Mouse (Mus musculus): ENCODE measurements around the gene Trim28.

DNA sequence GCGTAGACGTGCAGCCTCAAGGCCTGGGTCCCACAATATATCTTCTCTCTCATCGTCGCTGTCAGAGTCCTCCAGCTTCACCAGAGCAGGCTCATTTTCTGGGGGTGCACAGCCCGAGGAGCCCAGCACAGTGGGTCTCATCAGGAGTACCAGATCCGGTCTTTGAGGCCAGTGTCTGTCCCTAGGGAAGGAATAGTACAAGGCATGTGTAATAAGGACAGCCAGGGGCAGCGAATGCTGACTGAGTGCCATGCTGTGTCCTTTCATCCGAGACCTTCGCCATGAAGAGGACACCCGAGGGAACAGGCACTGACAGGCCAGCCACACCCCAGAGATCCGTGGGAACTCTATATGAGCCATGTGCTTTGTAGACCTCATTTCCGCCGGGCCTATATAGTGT is 54.1 kb downstream of the Trim28 start:
- TF ChIP-seq MXI1 (IDR thresholded peaks at IDR 0.05; ENCODE audit: low read depth, low read length): no peak
- TF ChIP-seq JUND (IDR thresholded peaks at IDR 0.05; ENCODE audit: low read depth, low read length): no peak
- no peak for TF ChIP-seq CHD2 (IDR thresholded peaks at IDR 0.05; ENCODE audit: low read length)

Data from MEL (cell line).